Mouse (Mus musculus): ENCODE measurements around the gene Zgpat.
A peak's percentile ranks its signal among the peaks of the same experiment; 100 is the strongest.

The Zgpat gene

GRCm38 (mm10) chr2:181364860-181365596 lies at the start of gene Zgpat, which contains the start of gene Arfrp1:
TSS of gene Zgpat (plus strand) at chr2:181364928.
TSS of gene Arfrp1 (minus strand) at chr2:181365404.
- peak; percentile 91 for DNase-seq (ENCODE audit: low read depth)

- DNase-seq (ENCODE audit: low read depth) = peak; percentile 93
These were observed 45.3 kb upstream of the Zgpat start, which contains the start of gene Rtel1 for GRCm38 (mm10) chr2:181319248-181320102. TSS of gene Rtel1 (plus strand) at chr2:181319739.

GRCm38 (mm10) chr2:181320103-181320499 lies 44.6 kb upstream of the Zgpat start:
- no peak for DNase-seq (ENCODE audit: low read depth)

GRCm38 (mm10) chr2:181322136-181322535 lies 42.6 kb upstream of the Zgpat start:
- no peak for DNase-seq (ENCODE audit: low read depth)

- no peak for DNase-seq (ENCODE audit: low read depth)
These were observed 38.6 kb upstream of the Zgpat start for GRCm38 (mm10) chr2:181326098-181326497.

GRCm38 (mm10) chr2:181332542-181332941 lies 32.2 kb upstream of the Zgpat start:
- no peak for DNase-seq (ENCODE audit: low read depth)

- DNase-seq (ENCODE audit: low read depth) = peak; percentile 84
These were observed 30.7 kb upstream of the Zgpat start for GRCm38 (mm10) chr2:181334023-181334422.

- DNase-seq (ENCODE audit: low read depth) = no peak
These were observed 24.3 kb upstream of the Zgpat start for GRCm38 (mm10) chr2:181340426-181340825.

GRCm38 (mm10) chr2:181342766-181343165 lies 22.0 kb upstream of the Zgpat start:
- no peak for DNase-seq (ENCODE audit: low read depth)

GRCm38 (mm10) chr2:181356780-181357179 lies 7.9 kb upstream of the Zgpat start:
- DNase-seq (ENCODE audit: low read depth) = no peak

- DNase-seq (ENCODE audit: low read depth) = no peak
These were observed 782 bp upstream of the Zgpat start for GRCm38 (mm10) chr2:181363946-181364345.

GRCm38 (mm10) chr2:181364487-181364859 lies 255 bp upstream of the Zgpat start:
- DNase-seq (ENCODE audit: low read depth) = no peak

GRCm38 (mm10) chr2:181365655-181366075 lies 937 bp downstream of the Zgpat start:
- DNase-seq (ENCODE audit: low read depth) = no peak

GRCm38 (mm10) chr2:181370001-181370400 lies 5.3 kb downstream of the Zgpat start:
- peak; percentile 26 for DNase-seq (ENCODE audit: low read depth)

GRCm38 (mm10) chr2:181375787-181376186 lies 11.1 kb downstream of the Zgpat start:
- DNase-seq (ENCODE audit: low read depth) = peak; percentile 88

GRCm38 (mm10) chr2:181377230-181377629 lies 12.5 kb downstream of the Zgpat start:
- peak; percentile 77 for DNase-seq (ENCODE audit: low read depth)

GRCm38 (mm10) chr2:181378701-181379100 lies 14.0 kb downstream of the Zgpat start:
- no peak for DNase-seq (ENCODE audit: low read depth)

- no peak for DNase-seq (ENCODE audit: low read depth)
These were observed 15.1 kb downstream of the Zgpat start, which contains the start of gene Lime1 for GRCm38 (mm10) chr2:181379778-181380177. TSS of gene Lime1 (plus strand) at chr2:181380078.

- peak; percentile 31 for DNase-seq (ENCODE audit: low read depth)
These were observed 15.5 kb downstream of the Zgpat start for GRCm38 (mm10) chr2:181380251-181380650.

GRCm38 (mm10) chr2:181381107-181381506 lies 16.4 kb downstream of the Zgpat start:
- DNase-seq (ENCODE audit: low read depth) = peak; percentile 87

GRCm38 (mm10) chr2:181381631-181382306 lies 17.0 kb downstream of the Zgpat start:
- peak; percentile 85 for DNase-seq (ENCODE audit: low read depth)

GRCm38 (mm10) chr2:181384463-181384862 lies 19.7 kb downstream of the Zgpat start:
- no peak for DNase-seq (ENCODE audit: low read depth)

Data from induced T-regulatory cell, adult 2 months (primary cell).